Mouse (Mus musculus): ENCODE measurements around the gene Kitl. TPM values are rescaled to one million over a fixed set of nuclear protein-coding genes. Genes with fewer than 3 reads are reported as not detected.

Gene Kitl
- polyA plus RNA-seq, 1 experiment from 2014 or later, result 17.7 TPM

Small RNA genes lying within 50 kb of the gene (microRNA-seq; reads per million reads assigned to microRNA genes)
- gene Gm22918 (not detected), gene Gm25287 (not detected)

Measured in neural tube, embryonic 11.5 days (tissue).